Mouse (Mus musculus) macrophage (primary cell): ENCODE results near the gene Zfand2b. TPM values are rescaled to one million over a fixed set of nuclear protein-coding genes. Genes with fewer than 3 reads are reported as not detected.

ENCODE experiments used
- H3K27ac ChIP-seq: fragments of 350-480 bp; formaldehyde crosslinking; 2 replicates; pipeline ENCODE4 v1.9.0; 2021
- H3K36me3 ChIP-seq: fragments of 350-480 bp; formaldehyde crosslinking; 2 replicates; pipeline ENCODE4 v1.9.0; 2021; ENCODE audit errors: inconsistent target
- H3K4me3 ChIP-seq: fragments of 350-480 bp; formaldehyde crosslinking; 2 replicates; pipeline ENCODE4 v1.9.0; 2021; ENCODE audit errors: inconsistent target
- H3K79me2 ChIP-seq: fragments of 350-480 bp; formaldehyde crosslinking; 2 replicates; pipeline ENCODE4 v1.9.0; 2021; ENCODE audit errors: inconsistent target
- WGBS: methylation state at CpG from one replicate; pipeline ENCODE4 v1.1.7; 2026; ENCODE audit warnings: inconsistent platforms; ENCODE audit not compliant: missing documents; 5-methylcytosine and 5-hydroxymethylcytosine counted together
- polyA plus RNA-seq: library from polyadenylated mRNA; stranded (reverse); fragments of 250-400 nt; gene quantifications from 3 replicates; pipeline ENCODE4 v1.2.4, GENCODE M21; 2018; ENCODE audit warnings: inconsistent platforms

Zfand2b gene
- polyA plus RNA-seq, 1 experiment from 2014 or later, result 21.2 TPM

DNA sequence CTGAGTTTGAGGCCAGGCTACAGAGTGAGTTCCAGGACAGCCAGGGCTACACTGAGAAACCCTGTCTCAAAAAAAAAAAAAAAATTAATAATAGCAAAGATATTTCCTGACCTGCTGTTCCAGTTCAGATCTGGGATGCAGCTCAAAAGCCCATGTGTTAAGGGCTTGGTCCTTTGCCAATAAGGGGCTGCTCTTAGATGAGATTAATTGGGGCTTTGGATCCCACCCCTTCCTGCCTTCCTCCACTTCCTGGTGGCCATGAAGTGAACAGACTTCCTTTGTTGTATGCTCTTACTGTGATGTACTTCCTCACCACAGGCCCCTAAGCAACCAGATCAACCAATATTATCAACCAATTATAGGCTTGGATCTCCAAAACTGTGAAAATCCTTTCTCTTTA is 18.7 kb downstream of the Zfand2b start:
- Histone ChIP-seq H3K4me3 (no peak overlapping the region), H3K79me2 (peaks cover 14% of the 10 kb centered on the region; the same call in 1 of the 2 replicates), H3K36me3 (peaks cover 49% of the 10 kb centered on the region), H3K27ac (no peak overlapping the region)

DNA sequence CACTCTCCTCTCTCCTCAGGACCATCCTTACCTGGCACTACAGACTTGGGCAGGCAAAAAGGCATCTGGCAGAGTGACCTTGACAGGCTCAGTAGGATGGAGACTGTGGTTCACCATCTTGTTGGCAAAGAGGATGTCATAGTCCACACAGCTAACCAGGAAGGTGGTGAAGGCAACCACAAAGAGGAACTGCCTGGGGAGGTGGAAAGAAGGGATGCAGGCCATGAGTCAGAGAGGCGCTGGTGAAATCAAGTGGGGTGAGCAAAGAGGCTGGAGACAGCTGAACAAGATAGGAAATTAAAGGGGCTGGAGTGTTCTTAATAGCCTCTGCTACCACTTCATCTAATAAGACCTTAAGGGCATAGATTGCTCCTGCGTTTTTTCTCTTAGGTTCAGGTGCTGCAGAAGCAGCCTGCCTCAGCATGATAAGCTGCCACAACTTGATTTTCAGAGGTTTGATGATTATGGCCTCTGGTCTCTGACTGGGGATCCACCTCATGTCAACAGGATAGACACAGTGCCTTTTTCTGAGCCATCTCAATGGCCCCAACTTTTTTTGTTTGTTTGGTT is 19.6 kb downstream of the Zfand2b start:
- no peak overlapping the region for H3K27ac ChIP-seq
- WGBS, result 4% methylated on average over 2 of the region's 2 CpGs
- H3K79me2 ChIP-seq, result peaks cover 14% of the 10 kb centered on the region; the same call in 1 of the 2 replicates

DNA sequence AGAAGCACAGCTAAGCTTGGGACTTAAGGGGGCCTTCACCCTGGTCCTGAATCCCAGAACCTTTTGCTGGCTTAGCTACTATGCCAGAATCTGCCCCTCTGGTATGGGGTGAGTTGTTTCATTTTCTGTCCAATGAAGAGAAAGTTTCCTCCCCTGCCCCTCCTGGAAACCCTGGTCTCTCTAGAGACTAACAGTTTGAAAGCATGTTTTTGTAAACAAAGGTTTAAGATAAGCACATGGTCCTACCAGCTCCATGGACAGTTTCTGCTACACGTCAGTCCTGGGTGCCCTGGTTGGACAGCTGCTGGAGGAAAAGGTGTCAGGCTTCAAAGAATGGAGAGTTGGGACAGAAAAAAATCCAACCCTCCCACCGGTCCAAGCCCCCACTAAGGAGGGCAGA is 22.1 kb downstream of the Zfand2b start:
- Histone ChIP-seq H3K36me3 (peaks cover 20% of the 10 kb centered on the region), H3K27ac (no peak overlapping the region), H3K79me2 (peaks cover 14% of the 10 kb centered on the region; the same call in 1 of the 2 replicates), H3K4me3 (peak overlapping the region; percentile 88; the same call in 1 of the 2 replicates)
- 65% methylated on average over 2 of the region's 2 CpGs for WGBS

More for the DNA sequence above, 19.6 kb downstream of the Zfand2b start:
- Histone ChIP-seq H3K36me3 (peaks cover 43% of the 10 kb centered on the region), H3K4me3 (no peak overlapping the region)

DNA sequence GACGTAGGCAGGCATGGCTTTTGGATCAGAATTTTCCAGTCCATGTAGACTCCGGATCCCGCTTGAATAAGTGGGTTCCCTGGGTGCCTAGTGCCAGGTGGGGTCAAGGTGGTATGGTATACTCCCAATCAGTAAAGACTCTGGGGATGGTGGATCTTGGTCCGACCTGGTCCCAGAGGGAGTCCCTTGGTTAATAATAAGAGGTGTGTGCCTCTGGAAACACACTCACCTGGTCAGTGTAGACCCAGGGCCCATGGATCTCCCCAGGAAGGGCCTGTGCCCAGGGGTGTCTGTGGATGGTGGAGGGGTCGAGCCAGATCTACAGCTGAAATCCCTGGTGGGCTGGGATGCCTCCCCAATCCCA is 22.8 kb downstream of the Zfand2b start:
- H3K4me3 ChIP-seq, result peak overlapping the region; percentile 88
- peaks cover 20% of the 10 kb centered on the region for H3K36me3 ChIP-seq
- H3K79me2 ChIP-seq, result peaks cover 14% of the 10 kb centered on the region; the same call in 1 of the 2 replicates
- H3K27ac ChIP-seq, result no peak overlapping the region
- WGBS, result 65% methylated on average over 5 of the region's 5 CpGs

DNA sequence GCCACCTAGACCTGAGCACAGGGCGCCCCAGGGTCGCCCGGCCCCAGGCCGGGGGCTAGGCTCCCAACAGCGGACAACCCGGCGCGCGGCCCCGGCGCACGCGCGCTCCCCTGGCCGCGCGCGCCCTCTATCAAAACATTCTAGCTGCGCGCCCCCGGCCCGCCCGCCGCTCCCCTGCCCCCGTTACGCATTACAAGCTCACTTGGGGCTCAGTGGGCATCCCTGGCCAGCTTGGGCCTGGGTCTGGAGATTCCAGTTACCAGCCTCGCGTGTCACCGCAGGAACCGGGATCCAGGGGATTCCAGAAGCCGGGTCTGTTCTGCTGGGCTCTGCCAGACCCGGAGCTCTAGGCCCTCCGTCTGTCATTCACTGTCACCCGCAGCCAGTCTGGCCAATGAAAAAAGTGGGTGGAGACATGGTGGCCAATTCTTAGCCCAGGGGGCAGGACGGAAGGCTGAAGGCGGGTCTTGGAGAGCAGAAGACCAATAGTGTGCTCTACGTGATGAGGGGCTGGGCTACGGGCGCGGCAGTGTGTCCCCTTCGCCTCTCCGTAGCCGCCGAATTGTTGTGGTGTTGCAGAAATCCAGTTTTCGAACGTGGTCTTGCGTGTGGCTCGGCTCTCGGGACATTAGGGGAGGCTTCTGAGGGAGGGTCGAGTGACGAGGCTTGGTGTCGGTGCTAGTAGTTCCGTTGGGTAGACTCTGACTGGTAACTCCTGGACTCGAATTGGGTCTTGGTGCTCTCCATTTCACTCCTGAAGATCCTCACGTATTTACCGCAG is 23.4 kb downstream of the Zfand2b start, which contains the start of the genes Ankzf1 and Atg9a:
TSS of gene Ankzf1 (plus strand) at position 530 of the 781 bp plus-strand sequence.
TSS of gene Atg9a (minus strand) at position 575 of the 781 bp plus-strand sequence.
- Histone ChIP-seq H3K79me2 (peaks cover 14% of the 10 kb centered on the region; the same call in 1 of the 2 replicates), H3K4me3 (peak within 1 kb of the TSS; percentile 88), H3K27ac (peak within 1 kb of the TSS; percentile 85), H3K36me3 (peaks cover 19% of the 10 kb centered on the region; the same call in 1 of the 2 replicates)
- WGBS, result under 1% methylated on average over 56 of the region's 56 CpGs

DNA sequence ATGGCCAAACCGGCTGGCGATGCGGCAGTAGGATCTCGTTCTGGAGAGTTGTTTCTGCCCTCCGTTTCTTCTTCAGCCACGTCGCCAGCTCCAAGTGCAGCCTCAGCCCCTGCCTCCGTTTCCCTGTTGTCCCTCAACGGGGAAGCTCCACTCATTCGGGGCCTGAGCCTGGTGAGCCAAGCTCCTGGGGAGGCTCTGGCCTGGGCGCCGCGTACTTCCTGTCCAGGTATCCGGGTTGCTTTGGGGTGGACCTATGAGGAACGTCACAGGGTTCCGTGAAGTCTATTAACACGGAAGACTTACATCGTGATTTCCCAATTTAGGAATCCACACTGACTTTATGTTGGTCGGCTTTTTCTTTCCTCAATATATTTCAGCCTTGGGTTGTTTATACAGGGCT is 24.0 kb downstream of the Zfand2b start:
- under 1% methylated on average over 19 of the region's 19 CpGs for WGBS
- Histone ChIP-seq H3K79me2 (peaks cover 14% of the 10 kb centered on the region; the same call in 1 of the 2 replicates), H3K4me3 (peak overlapping the region; percentile 88), H3K36me3 (peaks cover 16% of the 10 kb centered on the region), H3K27ac (peak overlapping the region; percentile 85)

DNA sequence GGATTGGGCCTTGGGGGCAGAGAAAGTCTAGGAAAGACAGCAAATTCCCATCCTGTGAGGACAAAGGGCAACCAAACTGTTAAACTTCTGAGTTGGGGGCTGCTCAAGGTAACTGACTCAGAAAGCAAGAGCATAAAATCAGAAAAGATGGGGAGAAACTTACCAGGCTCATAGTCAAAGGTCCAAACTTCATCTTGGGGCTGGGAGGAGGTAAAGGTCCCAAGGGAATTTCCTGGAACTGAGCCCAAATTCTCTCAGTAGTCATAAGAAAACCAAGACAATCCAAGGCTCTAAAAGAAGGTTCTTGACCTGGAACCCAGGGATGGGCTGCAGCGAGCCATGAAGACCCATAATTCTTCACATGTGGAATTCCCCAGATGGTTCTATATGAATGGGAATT is 32.8 kb downstream of the Zfand2b start:
- H3K4me3 ChIP-seq, result no peak overlapping the region
- H3K79me2 ChIP-seq, result no peaks in the 10 kb centered on the region
- WGBS, result 92% methylated on average over 1 of the region's 1 CpGs
- no peak overlapping the region for H3K27ac ChIP-seq
- peaks cover 46% of the 10 kb centered on the region for H3K36me3 ChIP-seq

DNA sequence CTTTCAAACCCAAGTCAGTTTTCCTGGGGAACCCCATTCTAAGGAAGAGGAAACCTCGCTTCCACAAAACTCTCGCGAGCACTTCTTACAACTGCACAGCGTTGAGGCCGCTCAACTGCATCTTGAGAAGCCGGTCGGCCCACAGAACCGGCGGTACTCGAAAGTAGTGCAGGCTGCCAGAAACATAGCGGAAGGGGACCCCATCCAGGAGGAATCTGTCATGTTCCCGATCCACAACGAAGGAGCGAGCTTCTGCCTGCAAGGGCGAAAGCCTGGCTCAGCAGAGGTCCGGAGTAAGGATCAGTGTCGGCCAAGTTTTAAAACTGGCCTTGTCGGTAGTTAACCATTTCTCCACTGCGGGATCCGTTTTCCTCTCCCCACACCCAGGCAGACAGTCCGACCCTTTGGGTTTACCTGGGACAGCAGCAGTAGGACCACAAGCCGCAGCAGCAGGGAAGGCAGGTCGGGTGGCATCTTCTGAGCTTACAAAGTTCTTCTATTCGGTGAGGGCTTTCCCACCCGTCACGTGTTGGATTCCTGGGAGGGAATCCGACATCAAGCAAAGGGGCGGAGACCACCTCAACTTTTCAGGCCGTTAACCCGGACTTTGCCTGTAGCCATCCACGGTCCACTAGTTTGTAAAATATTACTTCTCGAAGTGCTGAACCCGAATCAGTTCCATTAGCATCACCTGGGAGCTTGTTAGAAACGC is 40.7 kb downstream of the Zfand2b start:
- H3K27ac ChIP-seq, result peak overlapping the region; percentile 38
- 24% methylated on average over 32 of the region's 34 CpGs for WGBS
- H3K36me3 ChIP-seq, result 0 out of 2 replicates have a peak, but pooled peaks cover 7% of the 10 kb centered on the region
- peak overlapping the region; percentile 78 for H3K4me3 ChIP-seq
- peaks cover 28% of the 10 kb centered on the region for H3K79me2 ChIP-seq

DNA sequence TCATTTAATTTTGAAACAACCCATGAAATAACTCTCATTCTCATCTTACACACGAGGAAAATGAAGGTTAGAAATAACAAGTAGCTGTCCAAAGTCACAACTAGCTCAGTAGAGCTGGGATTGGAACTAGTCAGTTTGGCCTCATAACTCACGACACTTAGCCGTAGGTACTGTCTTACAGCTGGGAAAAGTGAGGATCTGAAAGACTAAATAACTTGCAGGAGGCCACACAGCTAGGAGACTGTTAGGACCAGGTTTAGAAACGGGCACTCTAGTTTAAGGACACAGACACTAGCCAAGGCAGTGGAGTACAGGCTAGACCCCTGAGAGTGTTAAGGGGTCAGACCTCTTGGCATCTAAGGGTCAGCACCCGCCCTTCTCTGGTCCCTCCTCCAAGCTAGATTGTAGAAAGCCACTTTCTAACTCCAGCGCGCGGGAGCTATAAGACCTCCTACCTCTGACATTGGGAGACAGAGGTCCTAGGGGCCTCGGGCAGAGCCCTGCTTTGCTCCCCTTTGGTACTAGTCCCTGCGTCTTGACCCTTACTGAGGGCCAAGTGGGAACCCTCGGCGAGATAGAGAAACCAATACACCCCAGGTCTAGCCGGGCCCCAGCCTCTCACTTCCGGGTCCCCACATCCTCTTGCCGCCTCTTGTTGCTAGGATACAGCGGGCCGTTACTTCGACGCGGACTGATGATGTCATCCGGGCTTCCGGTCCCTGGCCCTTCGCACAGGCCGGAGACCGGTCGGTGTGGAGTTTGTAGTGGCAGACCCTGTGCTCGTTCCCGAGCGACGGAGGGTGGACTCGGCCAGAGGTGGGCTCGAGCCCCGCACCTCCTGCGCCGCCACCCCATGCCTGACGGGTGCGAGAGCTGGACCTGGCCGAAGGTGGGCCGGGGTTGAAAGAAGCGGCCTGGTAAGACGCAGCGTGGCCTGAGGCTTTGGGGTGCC is 42.0 kb downstream of the Zfand2b start, which contains the start of the genes Glb1l and Stk16:
TSS of gene Glb1l (minus strand) at position 678 of the 952 bp plus-strand sequence.
TSS of gene Stk16 (plus strand) at position 703 of the 952 bp plus-strand sequence.
- 3% methylated on average over 38 of the region's 42 CpGs for WGBS
- Histone ChIP-seq H3K79me2 (peaks cover 38% of the 10 kb centered on the region), H3K36me3 (peaks cover 12% of the 10 kb centered on the region; the same call in 1 of the 2 replicates), H3K27ac (peak within 1 kb of the TSS; percentile 71), H3K4me3 (peak within 1 kb of the TSS; percentile 78)

DNA sequence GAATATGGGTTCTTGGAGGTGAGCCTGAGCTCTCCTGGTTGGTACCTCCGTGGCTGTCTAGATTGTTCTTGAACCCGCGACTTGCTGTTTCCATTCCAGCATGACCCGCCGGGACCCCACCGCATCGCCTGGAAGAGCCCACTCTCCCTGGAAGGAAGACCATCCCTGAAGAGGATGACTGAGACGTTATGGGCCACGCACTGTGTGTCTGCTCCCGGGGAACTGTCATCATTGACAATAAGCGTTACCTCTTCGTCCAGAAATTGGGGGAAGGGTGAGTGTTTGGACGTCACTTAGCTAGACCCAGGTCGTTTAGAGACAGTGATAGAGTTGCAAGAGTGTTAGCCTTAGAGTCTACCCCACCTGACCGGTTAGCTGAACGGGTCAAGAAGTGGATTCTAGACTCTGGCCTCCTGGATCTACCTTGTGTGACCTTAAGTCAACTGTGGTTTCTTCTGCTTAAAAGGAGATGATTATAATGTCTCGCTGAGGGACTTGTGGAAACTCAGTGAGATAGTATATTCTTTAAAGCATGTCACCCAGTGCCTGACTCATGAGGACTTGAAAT is 42.8 kb downstream of the Zfand2b start:
- peak overlapping the region; percentile 71 for H3K27ac ChIP-seq
- WGBS, result 8% methylated on average over 17 of the region's 17 CpGs
- H3K36me3 ChIP-seq, result peaks cover 20% of the 10 kb centered on the region; the same call in 1 of the 2 replicates
- peaks cover 38% of the 10 kb centered on the region for H3K79me2 ChIP-seq
- H3K4me3 ChIP-seq, result peak overlapping the region; percentile 78

DNA sequence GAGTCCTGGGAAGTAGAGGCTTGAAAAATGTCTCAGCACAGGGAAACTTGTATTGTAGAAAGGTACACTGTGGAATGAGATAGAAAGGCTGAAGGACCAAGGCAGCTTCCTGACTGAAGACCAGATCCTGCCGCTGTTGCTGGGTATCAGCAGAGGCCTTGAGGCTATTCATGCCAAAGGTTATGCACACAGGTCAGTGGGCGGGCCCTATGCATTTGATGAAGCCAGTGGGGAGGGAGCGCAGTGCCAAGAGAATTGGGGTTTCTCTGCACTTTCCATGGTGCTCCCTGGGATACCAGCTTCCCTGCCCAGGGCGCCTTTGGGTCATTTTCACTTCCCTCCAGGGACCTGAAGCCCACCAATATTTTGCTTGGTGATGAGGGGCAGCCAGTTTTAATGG is 44.1 kb downstream of the Zfand2b start:
- no peak overlapping the region for H3K4me3 ChIP-seq
- no peak overlapping the region for H3K27ac ChIP-seq
- WGBS, result 52% methylated on average over 4 of the region's 4 CpGs
- H3K79me2 ChIP-seq, result peaks cover 43% of the 10 kb centered on the region
- H3K36me3 ChIP-seq, result peaks cover 21% of the 10 kb centered on the region; the same call in 1 of the 2 replicates

DNA sequence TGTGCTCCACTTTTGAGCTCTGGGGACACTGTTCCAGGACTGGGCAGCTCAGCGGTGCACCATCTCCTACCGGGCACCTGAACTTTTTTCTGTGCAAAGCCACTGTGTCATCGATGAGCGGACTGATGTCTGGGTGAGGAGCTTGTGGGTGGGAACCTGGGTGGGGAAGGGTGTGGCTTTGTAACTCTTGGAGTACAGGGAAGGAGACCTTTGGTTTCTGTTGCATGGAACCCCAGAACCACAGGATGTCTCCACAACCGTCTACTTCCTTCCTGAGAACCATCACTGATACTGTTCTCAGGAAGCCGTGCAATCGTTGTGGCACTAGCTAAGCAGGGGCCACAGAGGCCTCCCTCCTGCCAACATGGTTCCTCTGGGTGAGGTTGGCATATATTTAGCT is 44.6 kb downstream of the Zfand2b start:
- peaks cover 48% of the 10 kb centered on the region for H3K79me2 ChIP-seq
- 7% methylated on average over 7 of the region's 7 CpGs for WGBS
- H3K36me3 ChIP-seq, result peaks cover 21% of the 10 kb centered on the region; the same call in 1 of the 2 replicates
- H3K4me3 ChIP-seq, result no peak overlapping the region
- no peak overlapping the region for H3K27ac ChIP-seq

DNA sequence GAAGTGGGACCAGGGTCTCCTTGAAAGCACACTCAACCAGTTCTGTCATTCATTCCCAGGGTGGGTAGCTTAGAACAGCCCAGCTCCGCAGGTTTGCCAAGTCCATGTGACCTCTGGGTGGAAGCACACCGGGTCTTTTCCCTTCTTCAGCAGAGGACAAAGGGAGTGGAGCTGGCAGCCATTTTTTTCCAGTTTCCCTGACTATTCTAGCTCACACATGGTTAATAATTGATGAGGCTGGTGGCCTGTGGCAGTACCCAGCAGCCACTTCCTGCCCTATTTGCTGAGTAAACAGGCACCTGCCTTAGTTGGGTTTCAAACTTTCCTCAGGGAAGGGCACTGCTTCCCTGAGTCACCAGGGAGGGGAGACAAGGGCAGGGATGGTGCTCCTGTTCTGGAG is 46.0 kb downstream of the Zfand2b start:
- 70% methylated on average over 2 of the region's 2 CpGs for WGBS
- Histone ChIP-seq H3K36me3 (peaks cover 21% of the 10 kb centered on the region; the same call in 1 of the 2 replicates), H3K79me2 (peaks cover 58% of the 10 kb centered on the region), H3K4me3 (no peak overlapping the region), H3K27ac (no peak overlapping the region)
